15 mouse cellular contexts compared by ENCODE assay signal in genomic region chr3:104239376-104239775, GRCm38 (mm10).
"Had no signal": no experiment of that assay in that cellular context is flagged by ENCODE, and none has a peak within 500 bp of the region (broad histone marks: within the 10 kb centered on the region; RNA-seq: fewer than 3 reads in every experiment).

No protein-coding gene starts in this region.

- H3K27ac ChIP-seq: kidney, postnatal 0 days; left cerebral cortex, adult 2 months; liver, embryonic 14.5 days; macrophage; stomach, postnatal 0 days had no signal

- DNase-seq: kidney, adult 18-20 months; kidney, adult 9 months; kidney, postnatal 25 days; layer of hippocampus, postnatal 36 days; liver, postnatal 0 days; lung, embryonic 14.5 days; midbrain, embryonic 14.5 days; thymus, adult 2 months; thymus, postnatal 14 days; thymus, postnatal 4 days had no signal

- H3K4me3 ChIP-seq: left cerebral cortex, adult 2 months had no signal
